Mouse (Mus musculus): ENCODE results near the gene Grin2d.
"Not testable (repeated sequence)": the region's sequence is repeated elsewhere in the genome, so short reads cannot be mapped to it uniquely, and the experiment has no call there.

Grin2d gene

GRCm38 (mm10) chr7:45878278-45878677 lies at the start of gene Grin2d:
TSS of gene Grin2d (minus strand) at chr7:45878378.
- DNase-seq (ENCODE audit: low spot score): not testable (repeated sequence)

DNA sequence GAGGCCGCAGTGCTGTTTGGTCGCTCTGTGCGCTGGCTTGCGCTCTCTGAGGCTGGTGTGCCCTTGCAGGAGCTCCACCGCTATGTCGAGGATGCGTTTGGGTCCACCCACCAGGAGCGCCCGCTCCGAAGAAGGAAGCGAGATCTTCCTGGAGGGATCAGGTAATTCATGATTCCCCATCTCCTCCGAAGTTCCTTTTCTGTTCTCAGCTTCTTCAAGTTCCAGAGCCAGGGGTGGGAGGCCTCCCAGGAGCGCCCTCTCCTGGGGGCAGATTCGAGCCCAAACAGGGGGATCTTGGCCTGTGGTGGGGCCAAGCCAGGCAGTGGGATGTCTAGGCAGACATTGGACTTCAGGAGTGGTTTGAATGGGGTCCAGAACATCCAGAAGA lies 46.2 kb upstream of the Grin2d start:
- peak; percentile 18 for DNase-seq (ENCODE audit: low spot score)

GRCm38 (mm10) chr7:45923762-45924428 lies 45.7 kb upstream of the Grin2d start, which contains the start of gene Ccdc114:
TSS of gene Ccdc114 (plus strand) at chr7:45924072.
- DNase-seq (ENCODE audit: low spot score): peak; percentile 56

GRCm38 (mm10) chr7:45922928-45923761 lies 45.0 kb upstream of the Grin2d start:
- DNase-seq (ENCODE audit: low spot score): peak; percentile 96

- DNase-seq (ENCODE audit: low spot score): no peak
Measured at GRCm38 (mm10) chr7:45921950-45922600, 43.9 kb upstream of the Grin2d start.

GRCm38 (mm10) chr7:45921242-45921621 lies 43.1 kb upstream of the Grin2d start, which contains the start of gene Emp3:
TSS of gene Emp3 (minus strand) at chr7:45921404.
- no peak for DNase-seq (ENCODE audit: low spot score)

DNA sequence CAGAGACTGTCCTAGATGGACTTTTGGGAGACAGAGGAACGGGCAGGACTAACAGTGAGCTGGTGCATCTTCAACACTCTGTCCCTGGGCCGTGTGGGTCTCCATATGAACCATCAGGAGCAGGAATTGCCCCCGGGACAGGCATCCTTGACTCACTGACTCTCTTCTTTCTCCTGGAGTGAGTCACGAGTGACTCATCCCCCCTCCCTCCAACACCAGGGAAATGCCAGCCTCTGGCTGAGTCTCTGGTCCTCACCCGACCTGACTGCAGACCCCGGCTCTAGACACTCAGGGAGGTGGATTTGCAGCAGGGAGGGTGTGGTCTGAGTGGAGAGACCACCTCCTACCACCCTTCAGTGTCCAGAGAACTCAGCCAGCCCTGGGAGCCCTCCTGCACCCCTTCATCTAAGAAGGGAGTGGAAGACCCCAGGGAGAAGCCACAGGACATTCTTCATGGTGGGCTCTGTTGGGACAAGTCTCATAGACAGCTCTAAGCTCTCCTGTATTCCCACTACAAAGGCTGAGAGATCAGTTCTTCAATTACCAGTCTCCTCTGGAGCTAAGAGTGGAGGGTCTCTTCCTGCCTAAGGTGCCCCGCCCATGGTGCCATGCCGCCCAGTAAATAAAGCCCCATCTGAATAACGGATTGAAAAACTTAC lies 42.5 kb upstream of the Grin2d start:
- DNase-seq (ENCODE audit: low spot score): peak; percentile 18

- no peak for DNase-seq (ENCODE audit: low spot score)
Measured at GRCm38 (mm10) chr7:45919761-45920160, 41.6 kb upstream of the Grin2d start.

DNA sequence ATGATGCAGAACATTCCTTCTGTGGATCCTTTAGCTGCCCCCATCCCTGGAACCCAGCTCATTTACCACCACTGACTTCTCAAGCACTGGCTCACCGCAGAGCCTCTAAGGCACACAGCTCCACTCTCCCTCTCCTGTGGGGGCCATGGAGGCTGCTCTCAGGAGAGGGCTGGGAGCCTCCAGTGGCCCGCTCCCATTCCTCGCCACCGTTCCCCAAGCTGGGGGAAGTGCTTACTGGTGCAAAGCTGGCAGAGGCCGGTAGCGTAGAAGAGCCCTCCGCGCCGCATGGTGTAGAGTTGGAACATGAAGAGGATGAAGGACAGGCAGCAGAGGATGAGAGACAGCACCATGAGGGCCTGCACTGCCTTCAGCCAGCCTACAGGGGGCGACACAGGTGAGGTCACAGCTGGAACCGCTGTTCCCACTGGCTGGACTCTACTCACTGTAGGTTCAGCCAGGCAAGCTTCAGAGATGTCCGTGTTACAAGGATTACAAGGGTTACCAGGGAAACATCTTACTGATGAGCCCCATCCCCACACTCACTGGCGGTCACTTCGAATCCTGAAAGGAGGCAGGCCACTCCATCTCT lies 41.0 kb upstream of the Grin2d start:
- DNase-seq (ENCODE audit: low spot score): no peak

DNA sequence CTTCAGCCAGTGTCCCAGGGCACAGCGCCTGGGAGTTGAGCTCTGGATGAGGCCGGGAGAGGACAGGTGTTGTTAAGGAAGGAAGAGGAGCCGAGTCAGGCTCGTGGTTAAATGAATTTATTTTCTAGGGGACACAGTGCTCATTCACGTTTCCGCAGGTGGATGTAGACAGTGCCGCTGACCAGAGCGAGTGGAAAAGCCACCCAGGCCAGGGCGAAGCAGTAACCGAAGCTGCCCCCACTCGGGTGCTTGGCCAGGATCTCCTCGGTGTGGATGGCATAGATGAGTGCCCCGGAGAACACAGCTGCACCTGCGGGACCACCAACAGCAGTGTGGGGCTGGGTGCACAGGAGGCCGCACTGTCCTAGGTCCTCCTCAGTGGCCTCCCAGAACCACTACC lies 39.7 kb upstream of the Grin2d start:
- DNase-seq (ENCODE audit: low spot score): no peak

DNA sequence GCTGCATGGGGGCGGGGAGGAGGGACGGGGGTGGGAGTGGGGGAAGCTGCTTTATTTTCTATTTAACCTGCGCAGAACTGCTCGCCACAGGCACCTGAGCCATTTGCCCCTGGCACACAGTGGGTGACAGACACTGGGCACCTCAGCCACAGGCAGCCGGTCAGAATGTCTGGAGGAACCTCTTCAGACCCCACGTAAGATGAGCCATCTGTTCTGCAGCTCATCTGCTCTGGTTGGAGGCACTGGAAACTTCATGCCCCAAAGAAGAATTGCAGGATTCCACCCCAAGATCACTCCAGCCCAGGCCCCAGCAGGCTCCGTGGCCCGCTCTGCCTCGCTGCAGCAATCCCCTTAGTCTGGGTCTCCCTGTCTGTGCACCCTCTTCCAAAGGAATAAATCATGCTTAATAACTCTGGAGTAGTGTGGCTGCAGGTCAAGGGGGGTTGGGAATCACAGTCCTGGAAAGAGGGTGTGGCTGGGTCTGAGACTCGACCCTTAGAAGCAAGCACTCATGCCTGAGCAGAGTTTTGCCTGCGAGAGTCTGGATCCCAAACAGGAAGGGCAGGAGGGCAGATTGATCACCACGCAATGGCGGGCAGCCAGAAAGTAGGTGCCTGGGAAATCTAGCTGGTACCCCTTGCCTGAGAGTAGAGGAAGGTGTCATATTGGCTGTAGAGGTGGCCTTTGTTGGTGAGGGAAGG lies 39.0 kb upstream of the Grin2d start:
- DNase-seq (ENCODE audit: low spot score): no peak

DNA sequence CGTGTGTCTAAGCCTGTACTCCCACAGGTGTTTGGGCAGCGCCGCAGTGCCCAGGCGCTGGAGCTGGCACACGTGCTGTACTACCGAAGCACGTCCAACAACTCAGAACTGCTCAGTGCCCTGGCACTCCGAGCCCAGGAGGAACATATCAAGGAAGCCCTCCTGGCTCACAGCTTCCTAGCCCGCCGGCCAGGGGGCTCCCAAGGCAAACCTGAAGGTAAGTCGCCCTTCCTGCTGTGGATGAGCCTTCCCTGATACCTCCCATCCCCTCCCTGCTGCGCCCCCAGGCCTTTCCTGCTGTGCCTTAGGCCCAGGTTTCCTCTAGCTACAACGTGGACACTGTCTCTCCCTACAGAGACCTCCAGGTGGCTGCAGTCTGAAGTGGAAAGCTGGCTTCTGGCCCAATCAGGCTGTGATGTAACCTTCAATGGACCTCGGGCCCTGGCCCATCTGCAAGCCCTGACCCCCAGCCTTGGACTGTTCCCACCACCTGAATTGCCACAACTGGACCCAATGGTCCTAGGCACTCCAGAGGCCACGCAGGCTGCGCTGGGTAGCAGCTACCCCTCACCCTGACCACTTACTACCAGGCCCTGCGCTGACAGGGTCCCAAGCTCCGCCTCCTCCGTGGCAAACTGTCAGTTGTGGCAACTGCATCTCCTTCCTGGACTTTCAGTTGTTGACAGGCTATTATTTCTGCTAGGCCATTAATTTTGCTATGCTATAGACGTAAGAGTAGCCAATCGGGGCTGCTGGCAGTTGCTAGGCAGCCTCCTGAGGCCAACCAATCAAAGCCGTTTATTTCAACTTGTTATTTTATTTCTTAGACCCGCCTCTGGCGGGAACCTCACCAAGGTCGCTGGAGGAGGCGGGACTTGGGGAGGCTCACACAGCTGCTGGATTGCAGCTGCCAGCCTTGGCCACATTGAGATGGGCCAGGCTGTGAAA lies 38.2 kb upstream of the Grin2d start:
- peak; percentile 82 for DNase-seq (ENCODE audit: low spot score)

- DNase-seq (ENCODE audit: low spot score): no peak
Measured at GRCm38 (mm10) chr7:45915011-45915410, 36.8 kb upstream of the Grin2d start.

DNA sequence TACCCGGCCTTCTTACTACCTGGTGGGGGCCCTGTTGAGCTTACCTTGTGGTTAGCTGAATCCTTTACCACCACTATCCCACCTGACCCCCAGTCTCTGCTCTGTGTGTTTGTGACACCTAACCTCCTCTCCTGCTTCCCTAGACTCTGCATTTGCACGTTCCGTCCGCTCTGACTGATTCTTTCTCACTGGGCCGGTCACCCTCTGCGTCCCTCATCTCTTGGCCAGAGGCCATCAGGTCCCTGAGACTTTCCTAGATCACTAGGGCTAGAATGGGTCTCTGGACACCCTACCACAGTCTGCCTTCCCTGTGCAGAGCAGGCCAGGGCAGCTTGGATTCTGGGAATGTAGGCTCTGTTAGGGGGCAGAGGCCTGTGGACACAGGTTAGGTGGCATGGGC lies 35.9 kb upstream of the Grin2d start:
- no peak for DNase-seq (ENCODE audit: low spot score)

GRCm38 (mm10) chr7:45909145-45909544 lies 31.0 kb upstream of the Grin2d start:
- no peak for DNase-seq (ENCODE audit: low spot score)

DNA sequence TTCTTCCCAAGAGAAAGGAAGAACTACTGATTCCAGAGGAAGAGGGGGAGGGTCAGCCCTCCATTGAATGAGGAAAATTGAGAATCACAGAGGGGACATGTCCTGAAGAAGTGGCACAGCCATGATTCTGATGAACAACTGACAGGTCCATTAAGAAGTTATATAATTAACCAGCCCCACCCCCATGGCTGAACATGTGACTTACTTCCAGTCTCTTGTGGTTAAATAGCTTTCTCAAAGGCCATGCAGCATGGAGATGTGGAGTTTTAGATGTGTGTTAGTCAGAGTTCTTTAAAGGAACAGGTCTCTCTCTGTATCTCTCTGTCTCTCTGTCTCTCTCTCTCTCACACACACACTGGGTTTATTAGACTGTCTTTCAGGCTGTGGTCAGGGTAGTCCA lies 30.2 kb upstream of the Grin2d start:
- DNase-seq (ENCODE audit: low spot score): no peak

GRCm38 (mm10) chr7:45906622-45907021 lies 28.4 kb upstream of the Grin2d start:
- DNase-seq (ENCODE audit: low spot score): no peak

GRCm38 (mm10) chr7:45902481-45903002 lies 24.4 kb upstream of the Grin2d start:
- no peak for DNase-seq (ENCODE audit: low spot score)

GRCm38 (mm10) chr7:45901562-45901961 lies 23.4 kb upstream of the Grin2d start:
- no peak for DNase-seq (ENCODE audit: low spot score)

- not testable (repeated sequence) for DNase-seq (ENCODE audit: low spot score)
Measured at GRCm38 (mm10) chr7:45898125-45898524, 19.9 kb upstream of the Grin2d start.

Data from layer of hippocampus, adult 11-12 months (tissue).